Mouse (Mus musculus) MEL (cell line): ENCODE results near the gene Bscl2.
"Not testable (repeated sequence)": the region's sequence is repeated elsewhere in the genome, so short reads cannot be mapped to it uniquely, and the experiment has no call there.

Experiments used
- BHLHE40 ChIP-seq: IDR thresholded peaks from 2 replicates; pipeline ENCODE4 v1.6.1; 2012; ENCODE audit warnings: low read depth, mild to moderate bottlenecking, inconsistent platforms, low read length, improper control_type of control experiment, borderline replicate concordance
- EP300 ChIP-seq, 2 experiments: IDR thresholded peaks; 2 replicates each; pipeline ENCODE4 v1.6.1; 2011; ENCODE audit warnings: improper control_type of control experiment in 2 of 2, low read length in 2 of 2, low read depth in 1 of 2, mild to moderate bottlenecking in 1 of 2
- MXI1 ChIP-seq: IDR thresholded peaks from 2 replicates; pipeline ENCODE4 v1.6.1; 2011; ENCODE audit warnings: mild to moderate bottlenecking, low read depth, low read length, improper control_type of control experiment
- POLR2A ChIP-seq, 2 experiments: IDR thresholded peaks; 2 replicates each; pipeline ENCODE4 v1.6.1; 2011 to 2012; ENCODE audit warnings: low read length in 2 of 2, mild to moderate bottlenecking in 2 of 2, control low read depth in 1 of 2, improper control_type of control experiment in 1 of 2, low read depth in 1 of 2, moderate library complexity in 1 of 2; ENCODE audit not compliant: control insufficient read depth in 1 of 2, insufficient read depth in 1 of 2, poor library complexity in 1 of 2
- POLR2AphosphoS5 ChIP-seq: IDR thresholded peaks from 2 replicates; pipeline ENCODE4 v1.6.1; 2012; ENCODE audit warnings: low read depth, borderline replicate concordance, mild to moderate bottlenecking, inconsistent platforms, low read length, moderate library complexity, mixed read lengths
- RCOR1 ChIP-seq: IDR thresholded peaks from 2 replicates; pipeline ENCODE4 v1.6.1; 2012; ENCODE audit warnings: low read depth, mild to moderate bottlenecking, inconsistent platforms, low read length, improper control_type of control experiment
- ZC3H11A ChIP-seq: IDR thresholded peaks from 2 replicates; pipeline ENCODE4 v1.6.1; 2012; ENCODE audit warnings: low read depth, mild to moderate bottlenecking, inconsistent platforms, low read length, improper control_type of control experiment

DNA sequence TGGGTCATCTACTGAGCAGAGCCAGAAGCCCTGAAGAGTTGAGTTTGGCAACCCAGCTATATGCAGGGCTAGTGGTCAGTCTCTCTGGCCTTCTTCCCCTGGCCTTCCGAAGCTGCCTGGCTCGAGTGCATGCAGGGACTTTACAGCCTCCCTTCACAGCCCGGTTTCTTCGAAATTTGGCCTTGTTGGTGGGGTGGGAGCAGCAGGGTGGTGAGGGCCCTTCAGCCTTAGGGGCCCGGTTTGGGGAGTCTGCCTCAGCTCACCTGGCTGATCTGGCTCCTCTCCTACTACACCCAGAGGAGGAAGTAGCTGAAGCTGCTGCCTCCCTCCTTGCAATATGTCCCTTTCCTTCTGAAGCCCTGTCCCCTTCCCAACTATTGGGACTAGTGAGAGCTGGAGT is 59.0 kb downstream of the Bscl2 start:
- not testable (repeated sequence) for TF ChIP-seq MXI1; ZC3H11A; POLR2AphosphoS5; RCOR1; BHLHE40; POLR2A (IDR thresholded peaks at IDR 0.05; ENCODE audit: control insufficient read depth in 1 of 2, insufficient read depth in 1 of 2, low read depth in 1 of 2, low read length in 2 of 2, poor library complexity in 1 of 2); EP300 (IDR thresholded peaks at IDR 0.05; ENCODE audit: low read depth in 1 of 2, low read length in 2 of 2)
